Mouse (Mus musculus): ENCODE results near the gene Meaf6. TPM values are rescaled to one million over a fixed set of nuclear protein-coding genes. Genes with fewer than 3 reads are reported as not detected.

The Meaf6 gene
- 155 and 186 TPM in 2 replicates for polyA plus RNA-seq (2021; fragmentation: Nextera tagmentation)
- long read RNA-seq, experiment 1, full-length matches to known transcripts = 103 of 158 reads
- long read RNA-seq, experiment 1, partial matches to known transcripts = 8 of 158 reads
- long read RNA-seq, experiment 1, other reads (novel, unspliced or antisense) = 47 of 158 reads
- long read RNA-seq, experiment 2, full-length matches to known transcripts = 270 of 354 reads
- long read RNA-seq, experiment 2, partial matches to known transcripts = 5 of 354 reads
- long read RNA-seq, experiment 2, other reads (novel, unspliced or antisense) = 79 of 354 reads

GRCm38 (mm10) chr4:125084403-125085345 lies at the start of gene Meaf6:
Gene Meaf6, plus strand, starts transcription at chr4:125085134.

GRCm38 (mm10) chr4:125065517-125066307 lies 19.2 kb upstream of the Meaf6 start, which contains the start of gene Dnali1:
Gene Dnali1, minus strand, starts transcription at chr4:125065703.

DNA sequence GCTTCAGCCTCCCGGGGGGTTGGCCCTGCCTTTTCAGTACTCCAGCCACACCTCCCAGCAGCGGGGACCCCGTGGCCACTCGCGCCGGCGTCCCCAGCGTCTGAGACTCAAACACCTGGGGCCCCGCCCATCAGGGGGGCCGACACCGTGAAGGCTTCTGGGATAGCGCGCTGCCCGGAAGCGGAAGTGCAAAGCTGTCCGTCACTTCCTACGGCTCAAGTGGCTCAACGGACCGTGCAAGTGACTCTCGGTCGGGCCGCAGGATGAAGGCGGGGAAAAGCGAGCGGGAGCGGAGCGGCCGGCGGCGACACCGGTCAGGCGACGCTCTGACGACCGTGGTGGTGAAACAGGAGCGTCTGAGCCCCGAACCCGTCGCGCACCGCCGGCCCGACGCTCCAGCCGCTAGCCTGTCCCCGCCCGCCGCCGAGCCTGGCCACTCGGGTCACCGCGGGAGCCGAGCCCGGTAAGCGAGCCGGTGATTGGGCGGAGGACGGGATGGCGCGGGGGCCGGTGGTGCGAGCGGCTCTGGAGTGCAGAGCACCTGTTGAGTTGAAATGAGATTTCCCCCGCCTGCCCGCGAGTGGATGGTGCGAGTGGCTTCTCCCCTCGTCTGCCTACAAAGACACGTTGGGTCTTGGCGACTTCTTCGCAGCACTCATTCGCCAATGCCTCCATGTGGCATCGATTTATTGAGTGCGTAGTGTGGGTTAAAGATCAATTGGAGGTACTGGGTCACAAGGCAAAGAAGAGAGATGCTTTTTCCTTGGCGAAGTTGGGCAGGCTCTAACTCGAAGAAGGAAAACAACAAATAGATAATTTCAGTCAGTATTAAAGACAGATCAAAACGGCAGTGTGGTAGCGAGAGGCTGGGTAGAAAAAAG lies 18.2 kb upstream of the Meaf6 start, which contains the start of gene Snip1:
Snip1 (plus strand) TSS at position 183 of the 881 bp plus-strand sequence.

GRCm38 (mm10) chr4:125127305-125128084 lies 42.6 kb downstream of the Meaf6 start, which contains the start of gene Zc3h12a:
Gene Zc3h12a, minus strand, starts transcription at chr4:125127840.

Other genes with a start within 250 kb of the Meaf6 start
- gene Yrdc, start 234.5 kb upstream of the Meaf6 start, polyA plus RNA-seq (2021; fragmentation: Nextera tagmentation) = 17.3 and 27.1 TPM in 2 replicates
- gene 1110065P20Rik, start 233.9 kb upstream of the Meaf6 start, polyA plus RNA-seq (2021; fragmentation: Nextera tagmentation) = 84.8 and 93.2 TPM in 2 replicates
- 7.2 and 8.0 TPM in 2 replicates for gene Maneal, start 223.0 kb upstream of the Meaf6 start, polyA plus RNA-seq (2021; fragmentation: Nextera tagmentation)
- 1.7 and 2.4 TPM in 2 replicates for gene Epha10, start 204.2 kb upstream of the Meaf6 start, polyA plus RNA-seq (2021; fragmentation: Nextera tagmentation)
- gene 9930104L06Rik, start 148.1 kb upstream of the Meaf6 start, polyA plus RNA-seq (2021; fragmentation: Nextera tagmentation) = 3.3 and 3.7 TPM in 2 replicates
- 2.1 and 2.4 TPM in 2 replicates for gene Cdca8, start 145.8 kb upstream of the Meaf6 start, polyA plus RNA-seq (2021; fragmentation: Nextera tagmentation)
- gene Rspo1, start 98.7 kb upstream of the Meaf6 start, polyA plus RNA-seq (2021; fragmentation: Nextera tagmentation) = 0.45 and 0.67 TPM in 2 replicates
- 27.7 and 29.4 TPM in 2 replicates for gene Gnl2, start 68.5 kb upstream of the Meaf6 start, polyA plus RNA-seq (2021; fragmentation: Nextera tagmentation)
- 2.3 and 4.3 TPM in 2 replicates for gene Dnali1, start 19.4 kb upstream of the Meaf6 start, polyA plus RNA-seq (2021; fragmentation: Nextera tagmentation)
- gene Snip1, start 18.5 kb upstream of the Meaf6 start, polyA plus RNA-seq (2021; fragmentation: Nextera tagmentation) = 6.8 and 7.1 TPM in 2 replicates
- 0.06 TPM in 1 of 2 replicates, not detected in the other for gene Zc3h12a, start 42.7 kb downstream of the Meaf6 start, polyA plus RNA-seq (2021; fragmentation: Nextera tagmentation)